In the genomic region with DNA sequence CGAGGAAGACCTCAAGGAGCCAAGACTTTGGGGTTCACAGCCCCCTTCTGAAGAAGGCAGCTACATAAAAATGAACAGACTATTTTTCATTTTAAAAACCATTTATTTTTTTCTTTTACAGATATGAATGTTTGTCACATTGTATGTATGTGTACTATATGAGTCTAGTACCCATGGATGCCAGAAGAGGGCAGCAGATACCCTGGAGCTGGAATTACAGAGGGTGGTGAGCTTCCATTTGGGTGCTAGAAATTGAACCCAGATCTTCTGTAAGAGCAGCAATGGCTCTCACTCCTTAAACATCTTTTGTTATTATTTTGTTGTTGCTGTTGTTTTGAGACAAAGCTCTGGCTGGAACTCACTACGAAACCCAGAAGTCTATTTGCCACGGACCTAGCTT, we compare ENCODE assay signal across 1 mouse cellular context.
TF ChIP-seq lines count a peak whose summit lies in the region.

No protein-coding gene starts in this region.

TF ChIP-seq in CH12.LX, 34 proteins besides CTCF, POLR2A, EP300 and RAD21 (continued from another document):
- no peak for TF ChIP-seq TBP (conservative IDR thresholded peaks at IDR 0.05; ENCODE audit: low read depth, low read length)
- TF ChIP-seq MXI1 (IDR thresholded peaks at IDR 0.05; ENCODE audit: low read depth, low read length), result no peak
- TF ChIP-seq SIN3A (IDR thresholded peaks at IDR 0.05; ENCODE audit: low read length), result no peak
- TF ChIP-seq MAX (IDR thresholded peaks at IDR 0.05; ENCODE audit: low read length), result no peak
- TF ChIP-seq BHLHE40 (IDR thresholded peaks at IDR 0.05; ENCODE audit: low read depth, low read length), result no peak
- no peak for TF ChIP-seq ETS1 (conservative IDR thresholded peaks at IDR 0.05; ENCODE audit: low read depth, low read length)
- no peak for TF ChIP-seq ZKSCAN1 (IDR thresholded peaks at IDR 0.05; ENCODE audit: borderline replicate concordance, low read depth, low read length)
- no peak for TF ChIP-seq SMC3 (IDR thresholded peaks at IDR 0.05; ENCODE audit: low read depth, low read length)
- TF ChIP-seq POLR2AphosphoS2 (IDR thresholded peaks at IDR 0.05; ENCODE audit: low read depth, low read length), result no peak
- TF ChIP-seq MYC (IDR thresholded peaks at IDR 0.05; ENCODE audit: low read depth, low read length), result no peak
